Mouse (Mus musculus): Measurements from ENCODE around the gene Col6a2.

Col6a2 gene

DNA sequence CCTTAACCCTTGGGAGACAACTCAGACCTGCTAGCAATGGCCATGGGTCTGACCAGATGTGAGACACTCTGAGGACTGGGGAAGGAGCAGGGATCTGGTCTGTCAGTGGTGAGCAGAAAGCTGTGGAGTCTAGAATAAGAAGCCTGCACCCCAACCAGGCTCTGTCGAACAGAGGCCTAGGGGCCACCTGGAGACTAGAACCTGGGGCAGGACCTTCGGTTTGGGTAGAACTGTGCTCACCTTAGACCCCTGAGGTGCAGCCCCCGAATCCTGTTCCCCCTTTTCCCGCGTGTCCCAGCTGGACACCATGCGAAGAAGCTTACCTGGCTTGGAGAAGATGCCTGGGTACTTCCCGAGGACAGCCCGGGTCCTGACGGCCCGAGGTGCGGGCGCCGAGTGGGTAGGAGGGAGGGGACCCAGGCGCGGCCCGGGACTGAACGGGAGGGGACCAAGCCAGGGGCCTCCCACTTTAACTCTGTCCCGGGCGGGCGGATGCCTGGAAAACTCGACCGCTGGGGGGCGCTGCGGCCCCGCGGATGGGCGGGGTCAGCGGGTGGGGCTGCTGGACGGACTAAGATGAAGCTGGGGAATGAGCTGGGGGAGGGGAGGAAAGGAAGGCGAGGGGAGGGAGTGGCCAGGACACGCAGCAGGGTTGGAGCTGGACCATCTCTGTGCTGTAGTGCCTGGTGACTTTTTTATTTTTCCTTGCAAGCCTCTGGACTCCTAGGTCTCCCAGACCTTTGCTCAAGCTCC is at the start of gene Col6a2:
TSS of gene Col6a2 (minus strand) at position 703 of the 753 bp plus-strand sequence.
- 6% methylated on average over 31 of the region's 31 CpGs for WGBS

DNA sequence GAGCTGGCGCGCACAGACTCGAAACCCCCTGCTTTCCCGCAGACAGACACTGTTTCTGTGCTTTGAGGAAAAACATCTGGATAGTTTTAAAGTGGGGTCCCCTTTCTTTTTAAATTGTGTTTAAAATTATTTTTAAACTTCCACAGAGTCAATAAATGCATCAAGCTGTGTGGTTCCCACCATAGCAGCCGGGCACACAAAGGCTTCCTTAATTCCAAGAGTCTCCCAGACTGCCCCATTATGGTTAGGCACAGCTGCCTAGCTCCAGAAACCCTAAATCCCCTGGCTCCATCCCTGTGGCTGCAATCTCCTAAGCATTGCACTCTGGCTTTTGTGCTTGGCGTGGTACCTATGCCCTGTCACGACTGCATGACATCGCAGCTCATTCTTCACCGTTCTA is 48.5 kb upstream of the Col6a2 start:
- whole genome bisulfite sequencing = 92% methylated on average over 9 of the region's 9 CpGs

DNA sequence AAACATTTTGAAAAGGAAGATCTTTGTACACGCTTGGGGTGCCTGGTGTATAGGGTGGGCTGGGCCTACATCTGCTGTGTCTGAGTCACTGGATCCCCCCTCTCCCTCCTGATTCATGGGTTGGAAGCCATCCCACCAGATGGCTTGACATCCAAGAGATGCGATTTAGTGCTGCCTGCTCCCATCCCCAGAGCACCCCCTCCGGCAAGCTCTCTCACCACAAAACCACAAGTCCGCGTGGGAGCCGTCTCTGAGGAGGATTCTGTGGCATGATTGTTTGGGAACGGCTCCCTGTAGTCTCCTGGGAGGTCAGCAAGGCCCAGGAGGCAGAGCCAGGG is 45.5 kb upstream of the Col6a2 start:
- WGBS = 38% methylated on average over 7 of the region's 7 CpGs

GRCm38 (mm10) chr10:76668261-76668946 is 45.0 kb upstream of the Col6a2 start:
- 62% methylated on average over 4 of the region's 4 CpGs for WGBS

- WGBS = 81% methylated on average over 1 of the region's 1 CpGs
Measured at GRCm38 (mm10) chr10:76667197-76667805, 43.9 kb upstream of the Col6a2 start.

DNA sequence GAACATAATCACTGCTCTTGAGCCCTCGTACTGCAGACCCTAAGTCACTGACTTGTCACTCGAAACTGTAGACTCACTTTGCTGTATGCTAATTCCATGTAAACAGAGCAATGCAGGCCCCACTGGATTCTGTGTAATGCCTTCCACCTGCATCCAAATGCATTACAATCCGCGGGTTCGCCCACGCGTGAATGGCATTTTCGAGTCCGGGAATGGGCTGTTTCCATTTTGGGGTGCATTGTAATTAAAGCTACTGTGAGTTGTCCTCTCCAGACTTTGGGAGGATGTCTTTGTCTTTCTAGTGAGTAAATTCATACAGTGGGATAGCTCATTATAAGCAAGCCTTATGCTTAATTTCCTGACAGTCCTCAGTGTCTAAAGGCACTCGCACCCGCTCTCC is 42.1 kb upstream of the Col6a2 start:
- 85% methylated on average over 11 of the region's 11 CpGs for WGBS

GRCm38 (mm10) chr10:76664156-76665115 is 41.0 kb upstream of the Col6a2 start:
- WGBS = 81% methylated on average over 20 of the region's 20 CpGs

DNA sequence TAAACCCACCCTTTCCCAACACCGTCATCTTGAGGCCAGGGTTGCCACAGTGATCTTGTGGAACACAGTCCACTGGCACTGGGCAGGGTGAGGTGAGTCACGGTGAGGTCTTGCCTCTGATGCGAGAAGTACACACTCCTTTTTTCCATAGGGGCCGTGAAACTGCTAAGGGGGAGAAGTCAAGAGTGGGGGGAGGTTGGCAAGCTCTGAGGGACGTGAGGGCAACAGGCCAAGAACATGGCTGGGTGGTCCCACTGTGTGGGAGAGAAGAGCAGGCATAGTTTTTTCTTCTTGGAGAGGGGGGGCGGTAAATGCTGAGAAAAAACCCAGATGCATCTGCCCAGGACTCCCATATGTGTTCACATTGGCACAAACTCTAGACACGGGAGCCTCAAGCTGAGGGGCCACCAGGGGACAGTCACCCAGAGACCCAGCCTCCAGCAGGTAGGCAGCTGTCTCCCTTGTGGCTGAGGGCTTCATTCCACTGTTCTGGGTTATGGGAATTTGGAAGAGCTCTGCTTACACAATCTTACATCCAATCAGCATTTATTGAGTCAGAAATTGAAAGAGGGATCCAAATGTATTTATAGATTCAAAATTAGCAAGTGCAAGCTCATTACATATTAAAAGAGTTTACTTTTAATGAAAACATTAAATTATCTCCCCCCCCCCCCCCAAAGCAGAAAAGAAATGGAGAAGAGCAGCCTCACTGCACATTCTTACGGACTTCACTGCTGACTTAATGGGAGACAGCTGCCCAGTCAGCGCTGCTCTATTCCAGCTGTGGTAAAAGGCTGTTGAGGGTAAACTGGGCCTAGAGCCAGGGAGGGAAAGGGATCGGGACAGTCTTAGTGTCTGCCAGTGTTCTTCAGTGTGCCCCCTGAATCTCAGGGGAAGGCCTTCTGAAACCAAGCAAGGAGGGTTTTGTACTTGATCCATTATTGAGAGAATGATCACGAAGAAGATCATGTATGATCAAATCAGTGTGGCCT is 30.2 kb upstream of the Col6a2 start:
- 64% methylated on average over 11 of the region's 11 CpGs for WGBS

GRCm38 (mm10) chr10:76650662-76651342 is 27.4 kb upstream of the Col6a2 start:
- 78% methylated on average over 12 of the region's 12 CpGs for WGBS

GRCm38 (mm10) chr10:76648738-76649137 is 25.3 kb upstream of the Col6a2 start:
- 80% methylated on average over 10 of the region's 10 CpGs for WGBS

DNA sequence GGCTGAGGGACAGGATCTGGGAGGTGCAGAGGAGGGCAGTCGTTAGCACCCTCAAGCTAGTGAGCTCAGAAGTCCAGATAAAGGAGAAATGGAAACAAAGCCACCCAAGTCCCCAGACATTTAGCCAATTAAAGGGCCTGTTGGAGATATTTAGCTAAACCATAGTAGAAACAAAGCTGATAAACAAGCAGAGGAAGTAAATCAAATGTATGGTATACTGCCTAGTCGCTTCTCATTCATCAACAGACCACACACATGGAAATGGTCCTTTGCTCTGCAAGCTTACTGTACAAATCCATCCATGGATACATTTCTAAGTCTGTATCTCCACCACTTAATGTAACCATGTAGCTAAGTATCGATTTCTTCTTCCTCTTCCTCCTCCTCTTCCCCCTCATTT is 24.0 kb upstream of the Col6a2 start:
- WGBS = 78% methylated on average over 3 of the region's 3 CpGs

DNA sequence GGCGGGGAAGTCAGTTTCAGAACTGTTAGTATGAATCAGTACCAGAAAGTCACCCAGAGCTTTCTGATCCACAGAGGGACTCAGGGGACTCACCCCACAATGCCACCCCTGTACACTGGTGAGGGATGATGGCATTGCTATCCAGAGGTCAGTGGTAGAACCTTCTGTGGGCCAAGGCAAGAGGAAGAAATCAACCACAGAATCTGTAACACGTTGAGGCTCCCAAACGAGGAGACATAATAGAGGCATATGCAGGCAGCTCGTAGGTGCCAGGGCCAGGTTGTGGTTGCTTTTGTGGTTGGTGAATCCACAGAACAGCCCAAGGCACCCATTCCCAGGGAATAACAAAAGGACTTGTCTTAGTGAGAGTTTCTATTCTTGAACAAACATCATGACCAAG is 22.3 kb upstream of the Col6a2 start:
- WGBS = 88% methylated on average over 4 of the region's 4 CpGs

GRCm38 (mm10) chr10:76643999-76644398 is 20.6 kb upstream of the Col6a2 start:
- 84% methylated on average over 4 of the region's 4 CpGs for WGBS

- WGBS = 87% methylated on average over 9 of the region's 9 CpGs
Measured at GRCm38 (mm10) chr10:76643446-76643845, 20.0 kb upstream of the Col6a2 start.

DNA sequence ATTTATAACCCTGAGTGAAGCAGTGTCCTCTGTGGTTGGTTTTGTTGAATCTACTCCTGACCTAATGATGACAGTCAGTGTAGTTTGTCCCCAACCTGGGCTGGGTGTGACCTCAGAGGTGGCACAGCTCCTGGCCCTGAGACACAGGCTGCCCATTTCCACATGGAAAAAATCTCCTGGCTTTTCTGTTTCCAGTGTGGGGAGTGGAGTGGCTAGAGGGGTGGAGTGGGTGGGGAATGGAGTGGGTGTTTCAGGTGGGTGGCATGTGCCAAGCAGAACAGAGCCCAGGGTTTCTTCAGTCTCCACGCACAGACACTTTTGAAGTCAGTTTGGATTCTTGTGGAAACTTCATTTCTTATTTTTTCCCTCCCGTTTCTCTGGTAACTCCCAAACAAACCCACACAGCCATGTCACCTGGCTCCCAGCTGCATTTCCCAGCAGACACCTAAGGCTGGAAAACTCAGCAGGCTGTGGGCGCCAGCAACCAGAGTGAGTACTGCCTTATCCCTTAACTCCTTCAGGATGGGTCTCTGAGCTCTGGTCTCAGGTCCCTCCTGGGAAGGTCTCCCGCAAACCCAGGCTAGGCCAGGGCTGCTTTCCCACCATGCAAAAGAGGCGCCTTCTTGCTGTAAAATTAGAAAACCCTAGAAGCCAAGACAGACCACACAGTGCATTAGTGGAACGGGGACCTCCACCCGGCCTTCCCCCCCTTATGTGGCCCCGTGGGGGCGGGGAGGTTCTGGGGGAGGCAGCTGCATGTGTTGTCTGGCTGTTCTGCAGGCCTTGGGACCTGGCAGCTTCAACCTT is 19.4 kb upstream of the Col6a2 start:
- WGBS = 48% methylated on average over 9 of the region's 9 CpGs

GRCm38 (mm10) chr10:76641894-76642627 is 18.6 kb upstream of the Col6a2 start:
- 73% methylated on average over 13 of the region's 13 CpGs for WGBS

DNA sequence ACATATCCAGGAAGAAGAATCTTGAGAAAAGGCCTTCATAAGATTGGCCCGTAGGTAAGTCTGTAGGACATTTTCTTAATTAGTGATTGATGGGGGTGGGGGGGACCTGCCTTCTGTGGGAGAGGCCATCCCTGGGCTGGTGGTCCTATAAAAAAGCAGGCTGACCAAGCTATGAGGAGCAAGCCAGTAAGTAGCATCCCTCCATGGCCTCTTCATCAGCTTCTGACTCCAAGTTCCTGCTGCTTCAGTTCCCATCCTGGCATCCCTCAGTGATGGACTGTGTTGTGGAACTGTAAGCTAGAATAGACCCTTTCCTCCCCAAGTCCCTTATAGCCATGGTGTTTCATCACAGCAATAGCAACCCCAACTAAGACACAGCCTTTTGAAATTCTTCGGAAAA is 16.5 kb upstream of the Col6a2 start:
- WGBS = 89% methylated on average over 2 of the region's 2 CpGs

DNA sequence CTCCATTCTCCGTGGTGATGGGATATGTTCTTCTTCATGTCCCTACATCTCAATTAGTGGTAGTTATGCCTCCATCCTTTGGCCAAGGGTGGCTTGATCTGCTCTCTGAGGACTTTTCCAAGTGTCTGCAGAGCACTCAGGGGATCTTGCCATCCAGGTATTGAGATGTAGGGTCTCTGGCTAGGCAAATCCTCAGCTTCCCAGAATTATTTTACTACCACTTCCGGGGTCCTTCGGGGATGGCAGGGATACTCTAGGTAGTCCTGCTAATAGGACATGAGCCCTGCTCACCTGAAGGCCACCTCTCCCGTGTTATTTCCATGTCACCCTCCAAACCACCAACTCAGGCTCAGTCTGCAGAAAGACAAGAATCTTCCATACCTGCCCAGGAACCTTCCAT is 13.2 kb upstream of the Col6a2 start:
- whole genome bisulfite sequencing = 86% methylated on average over 4 of the region's 4 CpGs
